Mouse (Mus musculus) midbrain, embryonic 15.5 days (tissue): ENCODE measurements at regions not wholly inside any gene's neighbourhood (a gene's known extent, or its start where the extent isn't known, plus 50 kb on each side); places are given as distances from the start of the nearest gene placed in this dataset.

Experiments used
- ATAC-seq: fragments of 200-750 bp; cut with Nextera tagmentation; replicated peaks from 2 replicates; pipeline ENCODE4 v1.8.0; 2017; ENCODE audit warnings: moderate TSS enrichment
- H3K27ac ChIP-seq: fragments of 300-500 bp; sonication (generic); 2 replicates; pipeline ENCODE4 v1.5.1; 2015; ENCODE audit warnings: mild to moderate bottlenecking, inconsistent platforms
- H3K27me3 ChIP-seq: fragments of 300-500 bp; sonication (generic); replicated peaks from 2 replicates; pipeline ENCODE4 v1.6.1; 2015; ENCODE audit warnings: inconsistent platforms
- H3K36me3 ChIP-seq: fragments of 300-500 bp; sonication (generic); replicated peaks from 2 replicates; pipeline ENCODE4 v1.6.1; 2015; ENCODE audit warnings: inconsistent platforms
- H3K4me1 ChIP-seq: fragments of 300-500 bp; sonication (generic); 2 replicates; pipeline ENCODE4 v1.6.1; 2015; ENCODE audit warnings: inconsistent platforms
- H3K4me2 ChIP-seq: fragments of 300-500 bp; sonication (generic); 2 replicates; pipeline ENCODE4 v1.6.1; 2015; ENCODE audit warnings: inconsistent platforms, mild to moderate bottlenecking, moderate library complexity
- H3K4me3 ChIP-seq: fragments of 300-500 bp; sonication (generic); 2 replicates; pipeline ENCODE4 v1.5.1; 2015; ENCODE audit warnings: mild to moderate bottlenecking, inconsistent platforms
- H3K9ac ChIP-seq: fragments of 300-500 bp; sonication (generic); 2 replicates; pipeline ENCODE4 v1.6.1; 2015; ENCODE audit warnings: mild to moderate bottlenecking, inconsistent platforms
- H3K9me3 ChIP-seq: fragments of 300-500 bp; sonication (generic); 2 replicates; pipeline ENCODE4 v1.6.1; 2016; ENCODE audit warnings: inconsistent platforms
- WGBS: fragments of 180-500 bp; shearing (Covaris S2); methylation state at CpG from one replicate; pipeline ENCODE4 v1.1.7; 2015; ENCODE audit warnings: mixed read lengths; 5-methylcytosine and 5-hydroxymethylcytosine counted together

DNA sequence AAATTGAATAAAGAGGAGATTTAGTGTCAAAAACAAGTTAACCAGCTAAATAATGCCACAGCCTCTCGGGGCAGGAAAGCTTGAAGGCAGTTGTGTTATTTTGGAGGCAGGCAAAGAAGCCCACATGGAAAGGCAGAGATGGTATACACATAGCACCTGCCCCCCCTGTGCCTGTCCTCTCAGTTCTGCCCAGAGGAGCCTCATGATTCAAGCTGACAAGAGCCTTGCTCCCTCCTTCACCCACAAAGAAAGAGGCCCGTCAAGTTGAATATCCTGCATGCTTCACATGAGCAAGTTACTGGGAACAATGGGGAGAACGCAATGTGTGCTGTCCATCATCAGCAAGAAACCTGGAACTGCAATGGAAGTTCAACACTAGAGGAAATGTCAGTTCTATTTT lies 398.2 kb upstream of the Zic4 start:
- no peaks in the 10 kb centered on the region for H3K36me3 ChIP-seq
- no peak overlapping the region for H3K4me3 ChIP-seq
- no peaks in the 10 kb centered on the region for H3K4me1 ChIP-seq
- H3K27me3 ChIP-seq, result no peaks in the 10 kb centered on the region
- H3K27ac ChIP-seq, result no peak overlapping the region
- WGBS, result 42% methylated on average over 3 of the region's 3 CpGs
- ATAC-seq, result no peak
- H3K4me2 ChIP-seq, result no peak overlapping the region
- no peak overlapping the region for H3K9ac ChIP-seq
- H3K9me3 ChIP-seq, result no peaks in the 10 kb centered on the region

- Histone ChIP-seq H3K4me3 (no peak overlapping the region), H3K4me1 (no peaks in the 10 kb centered on the region), H3K36me3 (no peaks in the 10 kb centered on the region), H3K9me3 (no peaks in the 10 kb centered on the region), H3K27me3 (no peaks in the 10 kb centered on the region), H3K9ac (no peak overlapping the region), H3K27ac (no peak overlapping the region), H3K4me2 (no peak overlapping the region)
- ATAC-seq, result no peak; the same call in 1 of the 2 replicates
- 74% methylated on average over 4 of the region's 4 CpGs for WGBS
These were observed 383.5 kb upstream of the Zic4 start for GRCm38 (mm10) chr9:90978730-90979129.

- H3K9ac ChIP-seq, result no peak overlapping the region
- ATAC-seq, result no peak
- H3K4me2 ChIP-seq, result no peak overlapping the region
- no peak overlapping the region for H3K4me3 ChIP-seq
- WGBS, result 78% methylated on average over 6 of the region's 6 CpGs
- no peaks in the 10 kb centered on the region for H3K27me3 ChIP-seq
- H3K36me3 ChIP-seq, result no peaks in the 10 kb centered on the region
- no peaks in the 10 kb centered on the region for H3K9me3 ChIP-seq
- no peaks in the 10 kb centered on the region for H3K4me1 ChIP-seq
- H3K27ac ChIP-seq, result no peak overlapping the region
These were observed 382.0 kb upstream of the Zic4 start for GRCm38 (mm10) chr9:90980023-90980802.

- no peak overlapping the region for H3K9ac ChIP-seq
These were observed 363.0 kb upstream of the Zic4 start for GRCm38 (mm10) chr9:90999178-90999577.

DNA sequence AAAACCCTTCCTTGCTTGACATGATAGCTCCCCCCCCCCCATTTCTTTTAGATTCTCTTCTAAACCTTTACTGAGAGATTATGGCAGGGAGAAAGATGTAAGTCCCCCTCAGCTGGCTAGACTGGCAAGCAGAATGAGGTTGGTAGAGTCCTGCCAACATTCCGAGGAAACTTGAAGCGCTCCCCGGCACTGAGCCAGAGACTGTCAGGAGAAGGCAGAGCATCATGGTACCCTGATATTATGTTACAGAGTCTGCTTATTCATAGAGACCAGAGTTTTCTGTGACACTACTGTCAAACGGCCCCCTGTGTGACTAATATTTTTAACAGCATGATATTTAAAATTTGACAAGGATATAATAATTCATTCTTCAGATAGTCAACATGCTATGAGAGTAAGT lies 358.0 kb upstream of the Zic4 start:
- no peak overlapping the region for H3K4me3 ChIP-seq
- no peaks in the 10 kb centered on the region for H3K36me3 ChIP-seq
- H3K27ac ChIP-seq, result no peak overlapping the region
- H3K4me2 ChIP-seq, result no peak overlapping the region
- no peaks in the 10 kb centered on the region for H3K4me1 ChIP-seq
- no peaks in the 10 kb centered on the region for H3K9me3 ChIP-seq
- ATAC-seq, result no peak
- H3K9ac ChIP-seq, result no peak overlapping the region
- H3K27me3 ChIP-seq, result no peaks in the 10 kb centered on the region
- WGBS, result 77% methylated on average over 4 of the region's 4 CpGs

More at GRCm38 (mm10) chr9:90999178-90999577, 363.0 kb upstream of the Zic4 start:
- H3K27me3 ChIP-seq, result no peaks in the 10 kb centered on the region
- no peak overlapping the region for H3K4me3 ChIP-seq
- H3K4me1 ChIP-seq, result no peaks in the 10 kb centered on the region
- 89% methylated on average over 1 of the region's 1 CpGs for WGBS
- H3K9me3 ChIP-seq, result no peaks in the 10 kb centered on the region
- no peak overlapping the region for H3K4me2 ChIP-seq
- no peak overlapping the region for H3K27ac ChIP-seq
- ATAC-seq, result no peak
- no peaks in the 10 kb centered on the region for H3K36me3 ChIP-seq

GRCm38 (mm10) chr9:91040546-91040945 lies 321.7 kb upstream of the Zic4 start:
- Histone ChIP-seq H3K4me2 (no peak overlapping the region), H3K36me3 (no peaks in the 10 kb centered on the region), H3K9me3 (no peaks in the 10 kb centered on the region), H3K9ac (no peak overlapping the region), H3K27me3 (no peaks in the 10 kb centered on the region), H3K4me1 (no peaks in the 10 kb centered on the region), H3K4me3 (no peak overlapping the region), H3K27ac (no peak overlapping the region)
- 19% methylated on average over 2 of the region's 2 CpGs for WGBS
- ATAC-seq, result no peak

GRCm38 (mm10) chr9:91048569-91048968 lies 313.6 kb upstream of the Zic4 start:
- ATAC-seq, result no peak
- Histone ChIP-seq H3K36me3 (no peaks in the 10 kb centered on the region), H3K27ac (no peak overlapping the region), H3K27me3 (no peaks in the 10 kb centered on the region), H3K4me2 (no peak overlapping the region), H3K9ac (no peak overlapping the region), H3K4me1 (no peaks in the 10 kb centered on the region), H3K9me3 (no peaks in the 10 kb centered on the region), H3K4me3 (no peak overlapping the region)
- 40% methylated on average over 2 of the region's 2 CpGs for WGBS

DNA sequence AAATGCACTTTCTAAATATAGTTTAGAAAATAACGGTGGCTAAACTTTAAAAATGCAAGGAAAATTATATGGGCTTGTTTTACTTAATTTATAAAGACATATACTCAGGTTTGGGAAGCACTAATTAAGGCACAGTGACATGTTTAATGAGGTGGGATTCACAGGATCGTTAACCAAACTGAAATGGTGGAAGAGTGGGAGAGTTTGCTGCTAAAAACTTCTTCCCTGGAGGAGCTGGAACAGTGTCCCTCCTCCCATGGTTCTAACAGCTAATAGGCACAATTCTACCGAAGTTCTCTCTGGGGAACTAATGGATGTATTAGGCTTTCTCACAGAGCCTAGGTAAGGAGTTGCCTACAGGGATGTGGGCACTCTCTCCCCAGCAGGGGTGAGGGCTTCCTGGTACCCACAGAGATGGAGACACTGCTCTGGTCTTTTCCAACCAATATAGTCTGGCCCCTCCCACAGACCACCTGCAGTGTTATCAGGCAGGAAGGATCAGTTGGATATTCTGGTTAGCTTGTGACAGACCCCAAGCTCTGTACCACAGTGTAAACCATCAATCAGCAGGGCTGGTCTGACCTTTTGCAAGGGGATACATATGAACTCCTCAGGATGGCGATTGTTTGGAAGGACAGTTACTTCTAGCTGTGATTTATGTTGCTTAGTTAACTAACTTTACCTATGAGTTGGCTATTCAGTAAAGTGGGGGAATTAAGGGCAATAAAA lies 309.0 kb upstream of the Zic4 start:
- no peaks in the 10 kb centered on the region for H3K27me3 ChIP-seq

DNA sequence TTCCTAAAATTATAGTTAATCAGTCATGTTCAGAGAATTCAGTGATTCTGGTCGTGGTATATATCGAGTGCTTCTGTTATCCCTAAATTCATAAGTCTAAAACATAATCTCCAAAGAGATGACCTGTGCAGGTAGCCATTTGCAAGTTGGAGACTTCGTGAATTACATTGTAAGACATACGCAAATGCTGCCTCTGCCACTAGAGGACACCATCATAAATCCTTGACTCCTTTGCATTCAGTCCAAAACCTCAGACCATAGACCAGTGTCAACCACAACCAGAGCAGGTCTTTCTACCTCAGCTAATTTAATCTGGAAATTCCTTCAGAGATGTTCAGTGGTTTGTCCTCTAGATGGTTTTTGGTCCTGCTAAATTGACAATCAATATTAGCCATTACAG lies 302.8 kb upstream of the Zic4 start:
- Histone ChIP-seq H3K27ac (no peak overlapping the region), H3K9me3 (no peaks in the 10 kb centered on the region), H3K9ac (no peak overlapping the region), H3K27me3 (no peaks in the 10 kb centered on the region), H3K4me2 (no peak overlapping the region), H3K4me1 (no peaks in the 10 kb centered on the region), H3K4me3 (no peak overlapping the region), H3K36me3 (no peaks in the 10 kb centered on the region)
- 79% methylated on average over 4 of the region's 4 CpGs for WGBS
- no peak for ATAC-seq

More for the DNA sequence above, 309.0 kb upstream of the Zic4 start:
- Histone ChIP-seq H3K4me2 (no peak overlapping the region), H3K36me3 (no peaks in the 10 kb centered on the region), H3K9ac (no peak overlapping the region), H3K27ac (no peak overlapping the region), H3K4me3 (no peak overlapping the region), H3K9me3 (no peaks in the 10 kb centered on the region), H3K4me1 (no peaks in the 10 kb centered on the region)
- ATAC-seq, result no peak
- WGBS, result 71% methylated on average over 4 of the region's 4 CpGs

DNA sequence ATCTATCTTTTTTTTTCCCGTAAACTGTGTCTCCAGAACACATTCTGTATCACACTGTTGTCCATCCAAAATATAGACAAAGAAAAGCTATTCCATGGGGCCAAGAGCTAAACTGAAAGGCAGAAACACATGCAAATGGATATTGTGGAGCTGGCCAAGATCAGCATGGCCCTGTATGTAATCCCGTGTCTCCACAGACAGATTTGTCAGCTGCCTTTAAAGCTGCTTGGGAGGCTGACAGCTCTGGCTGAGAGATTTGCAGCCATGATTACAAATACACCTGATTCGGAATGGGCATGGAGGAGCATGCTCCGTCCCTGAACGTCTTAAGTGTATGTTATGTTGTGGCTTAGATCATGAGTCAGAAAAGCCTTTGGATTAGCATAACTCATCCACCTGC lies 292.7 kb upstream of the Zic4 start:
- Histone ChIP-seq H3K4me3 (no peak overlapping the region), H3K4me2 (no peak overlapping the region), H3K27me3 (no peaks in the 10 kb centered on the region), H3K9me3 (no peaks in the 10 kb centered on the region), H3K36me3 (no peaks in the 10 kb centered on the region), H3K27ac (no peak overlapping the region), H3K4me1 (0 out of 2 replicates have a peak, but pooled peaks cover 3% of the 10 kb centered on the region), H3K9ac (no peak overlapping the region)
- ATAC-seq, result 0 out of 2 replicates have a peak, but pooled peaks have one; percentile 37
- 56% methylated on average over 5 of the region's 5 CpGs for WGBS

DNA sequence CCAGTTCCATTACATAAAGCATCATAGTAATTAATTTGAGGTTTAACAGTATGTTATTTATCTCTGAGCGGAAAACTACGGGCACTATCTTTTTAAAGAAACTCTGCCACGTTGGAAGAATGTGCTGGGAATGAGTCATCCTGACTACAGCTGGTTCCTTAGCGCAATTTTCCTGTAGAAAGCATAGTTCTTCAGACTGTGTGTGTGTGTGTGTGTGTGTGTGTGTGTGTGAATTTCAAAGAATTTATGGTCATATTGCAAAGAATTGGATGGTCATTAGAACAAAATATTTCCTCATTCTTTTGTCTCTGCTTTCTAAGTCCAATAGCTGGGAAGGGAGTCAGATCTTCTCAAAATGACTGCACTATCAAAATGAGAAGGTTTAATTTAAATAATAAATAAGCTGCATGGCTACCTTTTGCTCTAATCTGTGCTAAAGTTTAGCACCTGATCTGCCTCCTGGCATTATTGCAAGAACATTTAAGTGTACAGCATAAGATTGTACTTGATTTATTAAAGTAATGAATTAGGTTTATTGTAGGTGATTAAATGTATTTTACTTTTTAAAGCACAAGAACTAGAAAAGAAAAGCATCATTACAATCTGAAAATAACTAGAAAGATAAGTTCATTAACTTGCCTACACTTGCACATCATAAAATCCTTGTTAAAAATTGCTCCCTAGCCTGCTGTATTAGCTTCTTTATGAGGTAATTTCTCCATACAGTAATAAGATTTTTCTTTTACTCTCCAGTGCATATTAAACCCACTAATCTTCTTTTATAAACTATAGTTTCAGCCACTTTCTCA lies 288.6 kb upstream of the Zic4 start:
- Histone ChIP-seq H3K27me3 (no peaks in the 10 kb centered on the region), H3K27ac (no peak overlapping the region), H3K9ac (no peak overlapping the region), H3K4me1 (0 out of 2 replicates have a peak, but pooled peaks cover 3% of the 10 kb centered on the region), H3K9me3 (no peaks in the 10 kb centered on the region), H3K4me3 (no peak overlapping the region), H3K4me2 (no peak overlapping the region), H3K36me3 (no peaks in the 10 kb centered on the region)
- no peak for ATAC-seq
- 76% methylated on average over 4 of the region's 4 CpGs for WGBS

GRCm38 (mm10) chr9:91074175-91074480 lies 288.1 kb upstream of the Zic4 start:
- H3K4me1 ChIP-seq, result 0 out of 2 replicates have a peak, but pooled peaks cover 3% of the 10 kb centered on the region
- H3K4me3 ChIP-seq, result no peak overlapping the region
- no peaks in the 10 kb centered on the region for H3K9me3 ChIP-seq
- no peak for ATAC-seq
- no peaks in the 10 kb centered on the region for H3K27me3 ChIP-seq
- H3K4me2 ChIP-seq, result no peak overlapping the region
- no peaks in the 10 kb centered on the region for H3K36me3 ChIP-seq
- 62% methylated on average over 5 of the region's 5 CpGs for WGBS
- no peak overlapping the region for H3K27ac ChIP-seq
- H3K9ac ChIP-seq, result no peak overlapping the region
